Mouse (Mus musculus) stomach, postnatal 0 days (tissue): ENCODE measurements around the gene Ing2.

Experiments used
- CTCF ChIP-seq: IDR thresholded peaks from 2 replicates; pipeline ENCODE4 v1.5.1; 2016; ENCODE audit warnings: antibody characterized with exemption, low read depth, mild to moderate bottlenecking, moderate library complexity
- EP300 ChIP-seq: optimal IDR thresholded peaks from 2 replicates; pipeline ENCODE3; 2016; ENCODE audit warnings: antibody characterized with exemption

DNA sequence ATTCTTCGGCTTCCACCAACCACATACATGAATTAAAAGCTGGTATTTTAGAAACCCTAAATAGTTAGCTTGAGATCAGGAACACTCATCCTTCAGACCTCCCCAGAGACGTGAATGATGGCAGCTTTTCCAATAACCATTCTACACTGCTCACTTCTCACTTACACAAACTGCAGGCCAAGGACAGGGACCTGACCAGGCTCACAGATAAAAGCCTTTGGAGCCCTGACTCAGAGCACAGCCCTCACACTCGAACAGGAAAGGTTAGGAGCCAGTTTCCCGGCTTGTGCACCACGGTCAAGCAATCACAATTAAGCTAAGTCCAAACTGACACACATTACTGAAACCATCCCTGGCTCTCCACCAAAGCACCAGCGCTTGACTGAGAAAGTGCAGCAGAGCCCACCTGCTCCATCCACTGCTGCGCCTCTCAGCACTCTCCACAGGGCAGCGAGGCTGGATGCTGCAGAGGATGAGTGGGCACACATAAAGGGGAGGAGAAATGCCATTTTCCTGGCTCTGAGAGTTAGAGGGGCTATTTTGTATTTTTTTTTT lies 11.0 kb downstream of the Ing2 start:
- TF ChIP-seq CTCF (no peak), EP300 (no peak)
